Mouse (Mus musculus) bone marrow macrophage, adult 2 months (primary cell): Measurements from ENCODE around the gene Pik3cb. TPM values are rescaled to one million over a fixed set of nuclear protein-coding genes. Genes with fewer than 3 reads are reported as not detected.

ENCODE experiments used
- H3K27ac ChIP-seq: 2 replicates; pipeline ENCODE4 v1.5.1; 2012; ENCODE audit warnings: low read depth, low read length; ENCODE audit not compliant: insufficient read depth
- H3K4me1 ChIP-seq: 2 replicates; pipeline ENCODE4 v1.6.1; 2012; ENCODE audit warnings: low read length; ENCODE audit not compliant: control insufficient read depth, insufficient read depth
- H3K4me3 ChIP-seq: 2 replicates; pipeline ENCODE4 v1.5.1; 2012; ENCODE audit warnings: mild to moderate bottlenecking, low read length, moderate library complexity; ENCODE audit not compliant: insufficient read depth
- CTCF ChIP-seq: IDR thresholded peaks from 2 replicates; pipeline ENCODE4 v1.5.1; 2012; ENCODE audit warnings: low read depth, mild to moderate bottlenecking, low read length, moderate library complexity
- POLR2A ChIP-seq: IDR thresholded peaks from 2 replicates; pipeline ENCODE4 v1.6.1; 2012; ENCODE audit warnings: mild to moderate bottlenecking, low read depth, low read length, borderline replicate concordance
- polyA plus RNA-seq: library from polyadenylated mRNA; stranded (reverse); fragments of >200 nt; gene quantifications from 2 replicates; pipeline ENCODE4 v1.2.4, GENCODE M21; 2012; ENCODE audit not compliant: missing spikeins, insufficient read depth, insufficient read length

Pik3cb gene
- polyA plus RNA-seq, 1 experiment: 15.6 TPM

DNA sequence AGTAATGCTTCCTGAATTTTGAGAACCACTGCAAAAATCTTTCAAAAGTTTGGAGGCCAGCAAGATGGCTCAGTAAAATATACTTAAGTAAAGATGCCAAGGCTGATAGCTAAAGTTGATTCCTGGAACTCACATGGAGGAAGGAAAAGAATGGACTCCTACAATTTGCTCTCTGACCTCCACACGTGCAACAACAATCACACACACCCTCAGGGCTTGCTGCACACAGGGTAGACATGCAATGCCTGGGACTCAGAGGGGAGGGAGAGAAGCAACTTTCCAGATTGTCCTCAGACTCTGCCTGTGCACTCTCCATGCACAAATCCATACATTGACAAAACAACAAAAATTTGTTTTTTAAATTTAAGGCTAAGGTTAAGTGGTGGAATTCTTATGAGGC is 42.8 kb downstream of the Pik3cb start:
- no peak overlapping the region for H3K4me3 ChIP-seq
- no peak overlapping the region for H3K27ac ChIP-seq
- TF ChIP-seq POLR2A (no peak), CTCF (no peak)
- peaks cover 9% of the 10 kb centered on the region for H3K4me1 ChIP-seq

DNA sequence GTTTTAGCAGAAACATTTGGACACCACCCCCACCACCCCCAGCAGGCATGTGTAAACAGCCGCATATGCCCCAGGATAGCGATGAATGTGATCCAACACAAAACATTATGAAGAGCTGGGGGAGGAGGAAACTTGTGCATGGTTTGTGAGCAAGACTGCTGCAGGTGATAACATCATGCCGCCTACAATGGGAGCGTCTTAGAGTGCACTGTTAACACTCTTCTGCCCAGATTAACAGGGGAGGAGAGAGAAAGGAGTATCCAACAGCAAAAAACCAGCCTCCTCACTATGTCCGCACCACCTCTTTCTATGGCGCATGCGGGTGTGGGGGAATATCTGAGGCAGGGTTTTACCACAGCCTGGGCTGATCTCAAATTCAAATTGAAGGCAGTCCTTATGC is 45.2 kb downstream of the Pik3cb start:
- no peak overlapping the region for H3K4me3 ChIP-seq
- no peak overlapping the region for H3K27ac ChIP-seq
- peaks cover 21% of the 10 kb centered on the region for H3K4me1 ChIP-seq
- TF ChIP-seq CTCF (no peak), POLR2A (no peak)

DNA sequence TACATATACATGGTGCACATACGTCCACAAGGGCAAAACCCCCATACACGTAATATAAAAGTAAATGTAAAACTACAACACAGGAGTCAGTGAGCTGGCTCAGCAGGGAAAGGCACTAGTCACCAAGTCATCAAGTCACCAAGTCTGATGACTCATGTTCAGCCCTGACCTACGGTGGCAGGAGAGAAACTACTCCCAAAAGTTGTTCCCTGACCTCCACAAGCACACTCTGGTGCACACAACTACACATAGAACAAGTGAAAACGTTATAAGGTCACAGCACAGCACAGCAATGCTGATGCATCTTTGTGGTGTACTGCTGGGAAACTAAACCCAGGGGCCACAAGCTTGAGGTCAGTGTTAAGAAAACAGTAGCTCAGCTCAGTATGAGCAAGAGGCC is 49.9 kb downstream of the Pik3cb start:
- peaks cover 31% of the 10 kb centered on the region for H3K4me1 ChIP-seq
- H3K27ac ChIP-seq: peak overlapping the region; percentile 87
- TF ChIP-seq CTCF (no peak), POLR2A (no peak)
- H3K4me3 ChIP-seq: no peak overlapping the region

DNA sequence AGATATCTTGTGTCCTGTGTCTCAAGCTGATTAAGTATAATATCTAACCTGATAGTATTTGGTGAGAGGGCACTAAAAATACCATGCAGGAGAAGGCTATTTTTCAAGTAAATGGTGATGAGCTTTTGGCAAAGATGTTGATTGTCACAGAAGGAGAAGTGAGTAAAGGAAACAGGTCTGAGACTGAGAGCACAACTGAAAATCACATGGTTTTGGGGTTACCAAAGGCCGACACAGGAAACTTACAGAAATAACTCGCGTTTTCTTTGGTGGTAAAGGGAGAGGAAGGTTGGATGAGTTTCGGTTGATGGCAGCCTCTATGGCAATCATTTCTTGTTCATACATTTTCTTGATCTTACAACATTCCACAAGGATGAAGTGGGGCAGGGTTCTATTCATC is 50.5 kb downstream of the Pik3cb start:
- no peak for TF ChIP-seq POLR2A
- TF ChIP-seq CTCF: no peak
- H3K27ac ChIP-seq: peak overlapping the region; percentile 87
- no peak overlapping the region for H3K4me3 ChIP-seq
- peaks cover 35% of the 10 kb centered on the region for H3K4me1 ChIP-seq

DNA sequence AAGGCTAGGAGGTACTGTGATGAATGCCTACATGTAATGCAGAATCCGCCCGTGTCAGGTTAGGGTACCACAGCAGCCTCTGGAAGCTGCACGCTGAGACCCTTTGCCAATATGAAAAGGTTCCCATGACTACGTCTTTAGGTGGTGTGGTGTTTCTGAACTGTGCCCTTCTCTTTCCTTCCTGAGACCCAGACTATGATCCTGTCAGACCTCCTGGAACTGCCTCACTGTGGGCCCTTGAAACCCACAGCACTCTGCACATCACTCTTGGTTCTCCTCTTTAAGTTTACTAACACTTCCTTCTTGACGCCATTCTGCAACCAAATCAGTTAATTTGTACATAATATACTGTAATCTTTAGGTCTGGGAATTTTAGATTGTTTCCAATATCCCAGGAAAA is 58.7 kb downstream of the Pik3cb start:
- peaks cover 22% of the 10 kb centered on the region for H3K4me1 ChIP-seq
- peak overlapping the region; percentile 24; the same call in 1 of the 2 replicates for H3K27ac ChIP-seq
- TF ChIP-seq CTCF (no peak), POLR2A (no peak)
- H3K4me3 ChIP-seq: no peak overlapping the region

DNA sequence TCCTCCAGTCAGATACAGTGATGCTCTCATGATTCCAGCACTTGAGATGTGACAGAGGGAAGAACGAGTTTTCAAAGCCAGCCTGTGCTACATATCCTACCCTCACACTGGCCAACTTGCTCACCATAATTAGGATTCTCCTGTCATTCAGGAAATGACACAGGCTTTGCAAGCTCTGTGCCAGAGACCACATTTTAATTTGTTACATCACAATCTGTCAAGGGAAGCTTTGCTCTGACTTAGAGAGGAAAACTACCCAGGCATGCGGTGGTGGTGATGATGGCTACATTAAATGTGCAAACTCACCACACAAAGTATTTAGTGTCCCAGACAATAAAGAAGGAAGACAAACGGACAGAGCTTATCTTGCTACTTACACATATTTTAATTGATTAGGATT is 59.1 kb downstream of the Pik3cb start:
- Histone ChIP-seq H3K4me1 (peaks cover 22% of the 10 kb centered on the region), H3K27ac (peak overlapping the region; percentile 24; the same call in 1 of the 2 replicates), H3K4me3 (no peak overlapping the region)
- TF ChIP-seq CTCF (no peak), POLR2A (no peak)

DNA sequence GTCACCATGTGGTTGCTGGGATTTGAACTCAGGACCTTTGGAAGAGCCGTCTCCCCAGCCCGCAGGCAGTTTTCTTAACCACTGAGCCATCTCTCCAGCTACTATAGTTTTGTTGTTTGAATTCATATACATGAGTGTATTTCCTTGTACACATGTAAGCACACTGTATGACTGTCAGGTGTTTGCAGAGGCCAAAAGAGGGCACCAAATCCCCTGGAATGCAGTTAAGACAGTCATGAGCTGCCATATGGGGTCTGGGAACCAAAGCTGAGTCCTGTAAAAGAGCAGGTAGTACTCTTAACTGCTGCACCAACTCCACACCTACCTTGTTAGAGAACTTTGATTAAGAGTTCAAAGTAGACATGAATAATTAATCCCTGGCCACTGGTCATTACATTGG is 59.8 kb downstream of the Pik3cb start:
- no peak overlapping the region for H3K4me3 ChIP-seq
- peaks cover 22% of the 10 kb centered on the region for H3K4me1 ChIP-seq
- H3K27ac ChIP-seq: no peak overlapping the region
- TF ChIP-seq CTCF (peak; percentile 10; the same call in 1 of the 2 replicates), POLR2A (no peak)

DNA sequence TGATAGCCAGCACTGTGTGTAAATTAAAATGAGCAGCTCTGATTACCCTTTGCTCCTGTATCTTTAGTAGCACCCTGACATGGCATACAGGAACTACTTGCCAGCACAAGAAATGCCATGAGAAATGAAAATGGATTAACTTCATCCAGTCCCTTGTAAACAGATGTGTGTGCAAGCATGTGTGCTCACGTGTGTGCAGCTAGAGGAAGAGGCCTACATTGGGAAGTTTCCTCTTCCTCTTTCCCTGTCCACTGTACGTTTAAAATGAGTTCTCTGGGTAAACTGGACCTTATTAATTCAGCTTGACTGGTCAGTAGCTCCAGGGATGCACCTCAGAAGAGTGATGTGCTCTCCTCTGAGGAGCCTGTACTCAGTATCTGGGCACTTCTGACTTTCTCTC is 66.0 kb downstream of the Pik3cb start:
- Histone ChIP-seq H3K4me3 (no peak overlapping the region), H3K27ac (peak overlapping the region; percentile 73), H3K4me1 (peaks cover 25% of the 10 kb centered on the region)
- no peak for TF ChIP-seq POLR2A
- TF ChIP-seq CTCF: no peak

DNA sequence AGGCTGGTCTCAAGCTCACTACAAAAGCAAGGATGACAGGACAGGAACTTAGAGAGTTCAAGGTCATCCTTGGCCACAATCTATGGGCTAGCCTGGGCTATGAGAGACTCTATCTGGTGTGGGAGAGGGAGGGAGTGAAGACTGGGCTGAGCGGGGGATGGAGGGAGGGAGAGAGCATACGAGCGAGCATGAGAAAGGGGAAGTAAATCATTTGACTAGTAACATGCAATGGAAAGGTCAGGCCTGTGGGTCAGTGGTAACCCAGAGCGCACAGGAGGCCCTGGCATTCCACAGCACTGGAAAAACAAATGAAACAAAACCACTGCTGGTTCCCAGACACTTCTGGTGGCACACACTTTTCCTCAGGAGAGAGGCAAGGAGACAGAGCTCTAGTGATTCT is 67.9 kb downstream of the Pik3cb start:
- Histone ChIP-seq H3K4me1 (peaks cover 25% of the 10 kb centered on the region), H3K4me3 (no peak overlapping the region), H3K27ac (peak overlapping the region; percentile 89)
- TF ChIP-seq CTCF (no peak), POLR2A (no peak)

DNA sequence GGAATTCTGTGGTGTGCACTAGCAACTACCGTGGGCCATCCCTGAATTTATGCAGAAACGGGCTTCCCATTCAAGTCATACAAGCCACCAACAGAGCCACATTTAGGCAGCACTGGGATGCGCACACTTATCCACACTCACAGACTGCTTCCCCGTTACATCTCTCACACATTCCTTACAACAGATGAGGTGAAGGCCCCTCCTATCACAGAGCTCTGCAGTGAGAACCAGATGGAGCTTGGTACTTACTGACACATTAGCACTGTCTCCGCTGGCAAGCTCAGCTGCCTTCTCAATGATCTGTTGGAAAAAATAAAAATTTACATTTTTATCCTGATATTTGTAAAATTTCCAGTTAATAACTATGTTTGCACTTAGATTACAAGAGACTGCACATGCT is 75.1 kb downstream of the Pik3cb start:
- no peak overlapping the region for H3K4me3 ChIP-seq

DNA sequence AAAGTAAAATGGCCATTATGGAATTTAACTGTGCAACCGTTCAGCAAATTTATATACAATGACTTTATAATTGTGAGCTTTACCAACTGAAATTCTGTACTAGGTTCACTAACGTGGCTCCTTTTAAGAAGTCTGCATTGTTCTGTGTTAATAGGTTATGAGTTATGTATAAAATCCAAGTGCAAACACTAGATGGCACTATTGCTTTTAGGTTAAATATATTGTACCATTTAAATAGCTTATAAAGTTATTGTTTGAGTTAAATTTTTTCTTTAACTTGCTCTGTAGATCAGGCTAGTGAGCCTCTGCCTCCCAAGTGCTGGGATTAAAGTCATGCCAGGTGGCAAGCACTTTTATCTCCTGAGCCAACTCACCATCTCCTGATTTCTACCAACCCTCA is 76.2 kb downstream of the Pik3cb start:
- no peaks in the 10 kb centered on the region for H3K4me1 ChIP-seq
- H3K4me3 ChIP-seq: no peak overlapping the region
- TF ChIP-seq CTCF: no peak
- TF ChIP-seq POLR2A: no peak
- no peak overlapping the region for H3K27ac ChIP-seq

More for the DNA sequence above, 75.1 kb downstream of the Pik3cb start:
- TF ChIP-seq CTCF (no peak), POLR2A (no peak)
- Histone ChIP-seq H3K27ac (no peak overlapping the region), H3K4me1 (no peaks in the 10 kb centered on the region)
